Mouse (Mus musculus) embryonic fibroblast, embryonic 13.5 days (primary cell): Measurements from ENCODE around the gene Ubald2. TPM values are rescaled to one million over a fixed set of nuclear protein-coding genes. Genes with fewer than 3 reads are reported as not detected.

Experiments used
- H3K27ac ChIP-seq: 2 replicates; pipeline ENCODE4 v1.5.1; 2012; ENCODE audit warnings: low read length, control low read depth, inconsistent platforms; ENCODE audit not compliant: insufficient read depth
- H3K4me1 ChIP-seq: 2 replicates; pipeline ENCODE4 v1.6.1; 2011; ENCODE audit warnings: low read length; ENCODE audit not compliant: control insufficient read depth, insufficient read depth
- H3K4me3 ChIP-seq: 2 replicates; pipeline ENCODE4 v1.5.1; 2011; ENCODE audit warnings: mild to moderate bottlenecking, control low read depth, low read length; ENCODE audit not compliant: insufficient read depth
- CTCF ChIP-seq: IDR thresholded peaks from 2 replicates; pipeline ENCODE4 v1.5.1; 2011; ENCODE audit warnings: mild to moderate bottlenecking, control low read depth, low read length, moderate library complexity, borderline replicate concordance; ENCODE audit not compliant: insufficient read depth
- POLR2A ChIP-seq: IDR thresholded peaks from 2 replicates; pipeline ENCODE4 v1.6.1; 2011; ENCODE audit warnings: low read depth, mild to moderate bottlenecking, control low read depth, low read length, moderate library complexity
- polyA plus RNA-seq: library from polyadenylated mRNA; stranded (reverse); fragments of >200 nt; gene quantifications from 2 replicates; pipeline ENCODE4 v1.2.4, GENCODE M21; 2011; ENCODE audit warnings: low read depth; ENCODE audit not compliant: missing spikeins, insufficient read length

Ubald2 gene
- polyA plus RNA-seq, 1 experiment, result 57.3 TPM

DNA sequence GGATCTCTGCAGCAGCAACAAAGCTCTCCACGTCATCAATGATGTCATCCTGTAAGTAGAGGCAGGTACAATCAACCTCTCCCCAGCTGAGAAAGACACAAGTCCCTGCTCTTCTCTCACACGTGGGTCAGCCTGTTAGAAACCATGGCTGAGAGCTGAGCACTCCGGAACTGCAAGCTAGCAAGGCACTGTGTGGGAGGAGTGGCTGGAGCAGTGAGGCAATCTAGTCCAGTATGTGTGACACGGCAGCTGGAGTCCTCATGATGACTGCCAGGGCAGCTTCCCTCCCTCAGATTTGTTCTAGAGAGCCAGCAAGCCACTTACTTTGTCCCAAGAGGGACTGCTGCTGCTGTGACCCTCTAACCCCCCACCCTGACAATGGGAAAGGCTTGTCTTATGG lies 38.4 kb downstream of the Ubald2 start:
- Histone ChIP-seq H3K4me1 (no peaks in the 10 kb centered on the region), H3K27ac (no peak overlapping the region), H3K4me3 (no peak overlapping the region)
- no peak for TF ChIP-seq CTCF
- TF ChIP-seq POLR2A, result no peak

DNA sequence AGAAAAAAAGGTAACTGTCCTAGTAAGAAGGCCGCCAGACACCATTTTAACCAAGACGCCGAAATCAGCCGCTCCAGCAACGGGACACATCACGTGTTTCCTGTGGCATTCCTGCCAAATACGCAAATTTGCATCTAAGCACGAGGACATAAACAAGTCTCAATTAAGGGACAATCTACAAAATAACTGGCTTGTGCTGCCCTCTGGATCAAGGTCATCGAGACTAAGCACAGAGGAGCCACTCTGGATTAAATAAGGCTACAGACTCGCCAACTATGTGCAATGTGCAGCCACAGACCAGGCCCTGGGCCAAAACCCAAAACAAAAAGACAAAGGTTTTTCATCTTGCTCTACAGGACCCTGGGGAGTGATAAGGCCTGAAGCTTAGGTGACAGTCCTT lies 42.1 kb downstream of the Ubald2 start:
- no peak for TF ChIP-seq POLR2A
- no peak for TF ChIP-seq CTCF
- Histone ChIP-seq H3K4me1 (no peaks in the 10 kb centered on the region), H3K27ac (no peak overlapping the region), H3K4me3 (no peak overlapping the region)

DNA sequence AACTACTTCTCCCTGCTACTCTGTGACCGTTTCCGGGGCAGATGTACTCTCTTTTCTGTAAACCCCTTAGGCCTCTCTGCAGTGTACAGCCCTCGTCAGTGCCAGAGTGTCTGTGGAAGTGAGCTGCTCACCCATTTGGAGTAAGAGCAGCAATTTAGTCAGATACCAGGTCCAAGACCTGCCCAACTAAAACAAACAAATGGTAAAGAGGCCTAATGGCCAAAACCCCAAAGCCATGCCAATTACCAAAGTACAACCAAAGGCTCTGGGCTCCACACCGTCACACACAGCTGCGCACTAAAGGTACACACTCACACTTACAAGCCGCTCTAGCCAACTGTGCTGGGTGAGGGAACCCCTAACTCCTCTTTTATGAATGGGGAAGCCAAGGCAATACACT lies 42.8 kb downstream of the Ubald2 start:
- TF ChIP-seq CTCF (no peak), POLR2A (no peak)
- Histone ChIP-seq H3K4me1 (no peaks in the 10 kb centered on the region), H3K4me3 (no peak overlapping the region), H3K27ac (no peak overlapping the region)

DNA sequence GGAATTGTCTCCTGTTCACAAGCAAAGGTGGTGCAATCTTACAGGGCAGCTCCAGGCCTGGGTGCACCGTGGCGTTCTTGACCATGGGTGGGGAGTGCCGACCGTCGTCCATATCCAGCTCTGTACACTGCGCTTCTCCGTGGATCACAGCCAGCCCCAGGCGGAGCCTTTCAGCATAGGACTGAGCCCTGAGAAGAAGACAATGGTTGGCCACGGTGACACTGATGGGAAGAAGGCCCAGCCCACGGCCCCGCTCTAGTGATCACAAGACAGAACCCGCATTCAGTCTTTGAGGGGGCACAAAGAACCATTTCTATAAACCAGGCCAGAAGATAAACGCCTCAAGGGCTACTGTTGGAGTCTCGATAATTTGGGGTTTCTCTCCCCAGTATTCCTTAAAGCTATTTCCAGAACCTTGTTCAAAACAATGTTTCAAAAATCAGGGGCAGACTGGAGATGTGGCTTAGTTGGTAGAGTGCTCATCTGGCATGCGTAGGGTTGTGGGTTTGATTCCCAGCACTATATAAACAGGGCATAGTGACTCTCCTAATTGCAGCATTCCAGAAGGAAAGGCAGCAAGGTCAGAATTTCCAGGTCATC lies 43.4 kb downstream of the Ubald2 start:
- Histone ChIP-seq H3K27ac (no peak overlapping the region), H3K4me3 (no peak overlapping the region), H3K4me1 (no peaks in the 10 kb centered on the region)
- TF ChIP-seq CTCF (no peak), POLR2A (no peak)

DNA sequence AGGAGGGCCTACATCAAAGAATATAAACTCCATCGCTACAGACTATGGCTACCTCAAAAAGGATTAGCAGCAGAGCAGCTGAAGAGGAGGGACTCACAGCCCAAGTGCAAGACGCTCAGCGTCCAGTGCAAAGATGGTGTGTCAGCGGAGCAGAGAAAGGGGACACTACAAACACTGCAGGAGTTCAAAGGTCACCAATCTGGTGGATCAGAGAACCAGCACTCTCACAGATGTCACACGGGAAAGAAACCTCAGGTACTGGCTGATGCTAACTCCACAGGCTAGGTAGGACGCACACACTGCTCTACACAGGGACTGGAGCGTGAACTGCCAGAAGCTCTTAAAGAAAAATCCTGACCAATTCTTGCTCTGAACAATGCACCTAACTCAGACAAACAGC lies 45.1 kb downstream of the Ubald2 start:
- no peak for TF ChIP-seq CTCF
- no peak for TF ChIP-seq POLR2A

DNA sequence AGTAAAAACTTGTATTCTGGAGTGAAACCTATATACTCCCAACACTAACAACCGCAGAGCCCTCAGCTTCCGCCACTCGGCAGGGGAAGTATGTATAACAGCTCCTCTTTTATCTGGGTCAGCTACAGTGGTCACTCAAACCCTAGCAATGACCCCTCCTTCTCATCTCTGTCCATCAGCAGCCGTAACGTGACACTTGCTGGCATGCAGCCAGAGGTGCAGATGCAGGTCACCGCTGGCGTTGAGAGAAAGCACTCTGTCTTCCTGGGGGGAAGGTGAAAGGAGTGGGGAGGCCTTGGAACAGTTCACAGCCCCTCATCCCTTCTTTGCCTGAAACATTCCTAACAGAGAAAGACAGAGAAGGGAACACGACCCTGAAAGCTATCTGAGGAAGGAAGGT lies 45.9 kb downstream of the Ubald2 start:
- Histone ChIP-seq H3K27ac (no peak overlapping the region), H3K4me3 (no peak overlapping the region), H3K4me1 (no peaks in the 10 kb centered on the region)
- no peak for TF ChIP-seq CTCF
- TF ChIP-seq POLR2A, result no peak

More for the DNA sequence above, 45.1 kb downstream of the Ubald2 start:
- Histone ChIP-seq H3K4me1 (no peaks in the 10 kb centered on the region), H3K4me3 (no peak overlapping the region), H3K27ac (no peak overlapping the region)

DNA sequence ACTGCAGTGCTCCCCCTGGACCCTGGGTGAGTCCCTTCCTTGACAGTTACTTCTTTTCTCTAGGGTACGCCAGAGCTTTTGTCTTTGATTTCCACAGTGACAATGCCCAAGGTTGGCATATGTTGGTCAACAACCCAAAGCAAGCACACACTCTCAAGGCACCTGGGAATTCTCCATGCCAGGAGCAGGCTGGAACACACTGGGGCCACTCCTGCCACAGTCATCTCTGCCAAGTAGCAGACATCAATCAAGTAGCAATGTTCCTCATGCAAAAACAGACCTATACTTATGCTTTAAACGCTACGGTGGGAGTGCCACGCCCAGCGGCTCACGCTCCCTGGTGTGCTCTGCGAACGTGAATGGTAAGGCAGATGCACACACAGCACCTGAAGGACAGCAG lies 47.1 kb downstream of the Ubald2 start:
- Histone ChIP-seq H3K4me3 (no peak overlapping the region), H3K4me1 (no peaks in the 10 kb centered on the region), H3K27ac (no peak overlapping the region)
- TF ChIP-seq CTCF (no peak), POLR2A (no peak)

DNA sequence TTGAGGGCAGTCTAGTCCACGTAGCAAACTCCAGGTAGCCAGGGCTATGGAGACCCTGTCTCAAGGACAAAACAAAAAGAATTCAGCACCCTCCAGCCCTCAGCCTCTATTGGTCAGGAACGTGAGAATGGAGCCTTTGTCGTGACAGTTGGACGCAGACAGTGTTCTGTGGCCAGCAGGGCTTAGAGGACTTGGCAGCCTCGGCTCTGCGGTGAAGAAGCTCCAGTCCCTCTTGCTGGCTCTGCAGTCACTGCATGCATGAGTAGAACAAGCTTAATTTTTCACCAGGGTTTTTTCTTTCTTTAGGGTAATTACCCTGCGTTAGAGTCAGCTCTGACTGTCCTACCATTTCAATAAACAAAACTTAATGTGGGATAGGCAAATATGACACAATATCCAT lies 47.9 kb downstream of the Ubald2 start:
- H3K27ac ChIP-seq, result no peak overlapping the region
- TF ChIP-seq CTCF (no peak), POLR2A (no peak)

DNA sequence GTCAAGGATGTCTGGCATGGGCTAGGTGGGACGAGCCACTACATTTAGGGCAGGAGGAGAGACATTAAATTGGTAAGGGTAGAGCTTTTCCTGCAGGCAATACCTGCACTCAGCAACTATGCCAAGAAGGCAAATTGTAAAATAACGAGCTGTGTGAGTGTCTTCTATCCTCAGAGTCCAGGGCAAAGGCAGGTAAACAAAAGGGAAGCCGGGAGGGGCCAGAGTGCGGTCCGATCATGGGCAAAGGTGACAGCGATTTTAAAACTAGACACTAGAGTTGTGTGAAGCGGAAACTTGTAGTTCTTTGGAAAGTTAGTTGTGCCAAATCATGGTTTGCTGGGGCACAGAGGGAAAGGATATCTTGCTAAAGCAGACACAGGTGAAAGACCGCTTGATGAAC lies 50.4 kb downstream of the Ubald2 start:
- Histone ChIP-seq H3K4me1 (no peaks in the 10 kb centered on the region), H3K27ac (no peak overlapping the region), H3K4me3 (no peak overlapping the region)
- TF ChIP-seq CTCF (no peak), POLR2A (no peak)

More for the DNA sequence above, 47.9 kb downstream of the Ubald2 start:
- no peak overlapping the region for H3K4me3 ChIP-seq
- H3K4me1 ChIP-seq, result no peaks in the 10 kb centered on the region

DNA sequence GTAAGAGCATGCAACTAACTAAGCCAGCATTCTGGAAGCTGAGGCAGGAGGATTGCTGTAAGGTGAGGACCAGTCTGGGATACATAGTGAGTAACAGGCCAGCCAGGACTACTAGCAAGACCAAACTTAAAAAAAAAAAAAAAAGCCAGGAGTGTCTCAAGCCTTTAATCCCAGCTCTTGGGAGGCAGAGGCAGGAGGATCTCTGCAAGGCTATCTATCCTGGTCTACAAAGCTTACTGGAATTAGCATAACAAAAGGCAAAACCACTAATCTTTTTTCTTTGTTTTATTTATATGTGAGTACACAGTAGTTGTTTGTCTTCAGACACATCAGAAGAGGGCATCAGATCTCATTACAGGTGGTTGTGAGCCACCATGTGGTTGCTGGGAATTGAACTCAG lies 54.3 kb downstream of the Ubald2 start:
- H3K4me1 ChIP-seq, result 0 out of 2 replicates have a peak, but pooled peaks cover 2% of the 10 kb centered on the region
- no peak for TF ChIP-seq CTCF
- TF ChIP-seq POLR2A, result no peak
- no peak overlapping the region for H3K4me3 ChIP-seq
- no peak overlapping the region for H3K27ac ChIP-seq

Other genes with a start within 250 kb of the Ubald2 start
- gene Ten1, start 235.2 kb upstream of the Ubald2 start, polyA plus RNA-seq, result 9.8 and 16.3 TPM in 2 replicates
- gene Acox1, start 235.0 kb upstream of the Ubald2 start, polyA plus RNA-seq, result 51.3 and 54.3 TPM in 2 replicates
- 0.16 TPM in 1 of 2 replicates, not detected in the other for gene Evpl, start 196.0 kb upstream of the Ubald2 start, polyA plus RNA-seq
- 71.1 and 71.4 TPM in 2 replicates for gene Srp68, start 159.9 kb upstream of the Ubald2 start, polyA plus RNA-seq
- not detected in 2 replicates for gene Galr2, start 153.2 kb upstream of the Ubald2 start, polyA plus RNA-seq
- gene Exoc7, start 126.9 kb upstream of the Ubald2 start, polyA plus RNA-seq, result 54.1 and 60.1 TPM in 2 replicates
- gene Foxj1, start 98.7 kb upstream of the Ubald2 start, polyA plus RNA-seq, result 0.98 TPM in 1 of 2 replicates, not detected in the other
- 18.2 and 23.2 TPM in 2 replicates for gene Rnf157, start 21.1 kb upstream of the Ubald2 start, polyA plus RNA-seq
- gene Qrich2, start 32.1 kb downstream of the Ubald2 start, polyA plus RNA-seq, result not detected in 2 replicates
- gene Prpsap1, start 60.1 kb downstream of the Ubald2 start, polyA plus RNA-seq, result 103 and 112 TPM in 2 replicates
- 8.7 and 11.2 TPM in 2 replicates for gene Sphk1, start 96.8 kb downstream of the Ubald2 start, polyA plus RNA-seq
- gene Ube2o, start 147.4 kb downstream of the Ubald2 start, polyA plus RNA-seq, result 29.8 and 36.3 TPM in 2 replicates
- gene Aanat, start 152.3 kb downstream of the Ubald2 start, polyA plus RNA-seq, result not detected in 2 replicates
- 10.1 and 11.5 TPM in 2 replicates for gene Rhbdf2, start 192.9 kb downstream of the Ubald2 start, polyA plus RNA-seq
- not detected in 2 replicates for gene Prcd, start 219.4 kb downstream of the Ubald2 start, polyA plus RNA-seq
- 0.74 TPM in 1 of 2 replicates, not detected in the other for gene Cygb, start 220.2 kb downstream of the Ubald2 start, polyA plus RNA-seq